Mouse (Mus musculus) heart, postnatal 25 days (tissue): ENCODE data around the gene Drd5. TPM values are rescaled to one million over a fixed set of nuclear protein-coding genes. Genes with fewer than 3 reads are reported as not detected.

Experiments
- DNase-seq: peaks from one replicate; pipeline ENCODE4 v3.0.0; 2022; ENCODE audit warnings: low spot score
- intact Hi-C: fragments of 180-260 bp; cut with DNase I; formaldehyde crosslinking; loops from one replicate; pipeline ENCODE4 v1.15.1; 2025
- total RNA-seq, 2 experiments: library from RNA; stranded (reverse); gene quantifications; 2 replicates each; pipeline ENCODE4 v1.2.3; 2021

Gene Drd5
- total RNA-seq, 2 experiments from 2014 or later, result not detected

DNA sequence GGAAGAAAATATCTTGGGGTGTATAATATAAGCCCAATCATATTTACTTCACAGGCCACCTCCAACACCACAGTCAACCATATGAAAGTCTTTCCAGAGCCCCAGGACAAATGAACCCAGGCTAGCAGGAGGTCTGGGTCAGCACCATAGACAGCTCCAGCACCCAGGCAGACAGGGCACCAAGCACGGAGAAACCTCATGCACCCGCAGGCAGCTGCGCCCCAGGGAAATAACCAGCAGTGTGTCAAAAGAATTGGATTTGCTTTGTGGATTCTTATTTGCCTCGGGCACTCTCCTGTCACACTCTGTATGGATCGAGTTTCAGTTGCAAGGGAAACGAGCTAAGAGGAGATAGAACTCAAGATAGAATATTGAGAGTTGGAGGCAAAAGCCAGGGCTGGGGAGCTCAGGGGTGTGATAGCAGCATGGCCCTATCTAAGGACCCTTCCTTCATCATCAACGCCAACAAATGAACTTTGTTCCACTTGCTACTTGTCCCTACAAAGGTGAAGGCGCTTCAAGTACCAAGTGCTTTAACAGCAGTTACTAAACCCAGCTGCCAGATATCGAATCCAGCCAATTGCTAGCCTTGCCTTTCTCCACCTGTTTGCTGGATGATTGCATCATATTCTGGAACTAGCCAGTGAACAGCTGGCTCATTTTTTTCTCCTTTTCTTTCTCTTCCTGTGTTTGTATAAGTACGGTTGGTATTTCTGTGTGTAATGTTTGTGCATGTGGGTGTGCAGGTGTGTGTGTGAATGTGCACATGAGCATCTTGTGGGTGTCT, 27.7 kb downstream of the Drd5 start:
- DNase-seq, result no peak

DNA sequence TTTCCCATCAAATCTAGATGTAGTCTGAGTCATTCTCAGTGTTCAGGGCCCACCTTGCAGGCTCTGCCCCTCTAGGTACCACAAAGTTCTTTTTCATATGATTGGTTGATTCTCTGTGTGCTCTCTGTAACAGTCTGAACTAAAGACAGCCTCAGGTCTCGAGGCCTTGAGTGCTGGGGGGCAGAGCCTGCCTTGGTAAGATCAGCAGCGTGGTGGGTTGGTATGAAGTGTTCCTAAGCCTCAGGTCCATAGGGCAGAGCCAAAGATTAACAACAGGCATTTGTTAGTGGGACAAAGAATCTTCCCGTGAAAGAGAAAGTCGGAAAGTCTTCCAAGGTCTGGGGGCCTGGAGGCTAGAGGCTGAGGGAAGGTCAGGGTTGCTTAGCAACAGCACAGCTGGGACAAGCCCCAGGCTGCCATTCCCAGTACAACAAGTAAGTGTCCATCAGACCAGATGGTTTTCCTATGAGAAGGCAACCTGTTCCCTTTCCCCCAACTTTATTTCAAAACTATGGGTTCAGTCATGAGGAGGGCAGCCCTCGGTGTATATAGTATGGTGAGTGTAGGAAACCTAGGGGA, 31.3 kb downstream of the Drd5 start:
- intact Hi-C loops, result no loop called here

More for the DNA sequence above, 27.7 kb downstream of the Drd5 start:
- intact Hi-C loops, result no loop called here

DNA sequence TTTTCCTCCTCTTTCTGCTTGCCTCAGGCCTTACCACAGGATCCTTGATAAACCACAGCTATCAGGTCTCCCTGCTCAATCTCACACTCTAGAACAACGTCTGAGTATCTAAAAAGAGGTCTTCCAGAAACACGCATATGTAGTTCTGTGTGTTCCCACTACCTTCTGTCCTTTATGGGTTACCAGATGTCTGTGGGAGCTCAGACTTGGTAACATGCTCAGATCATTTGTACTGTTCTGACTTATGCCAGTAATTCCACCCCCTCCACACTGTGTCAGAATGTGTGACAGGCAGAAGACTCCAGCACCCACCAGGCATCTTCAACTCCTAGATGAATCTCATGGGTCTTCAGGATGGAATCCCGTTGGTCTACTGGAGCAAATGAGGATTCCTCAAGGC, 37.8 kb downstream of the Drd5 start:
- DNase-seq, result no peak
- intact Hi-C loops, result no loop called here

More for the DNA sequence above, 31.3 kb downstream of the Drd5 start:
- DNase-seq, result no peak

DNA sequence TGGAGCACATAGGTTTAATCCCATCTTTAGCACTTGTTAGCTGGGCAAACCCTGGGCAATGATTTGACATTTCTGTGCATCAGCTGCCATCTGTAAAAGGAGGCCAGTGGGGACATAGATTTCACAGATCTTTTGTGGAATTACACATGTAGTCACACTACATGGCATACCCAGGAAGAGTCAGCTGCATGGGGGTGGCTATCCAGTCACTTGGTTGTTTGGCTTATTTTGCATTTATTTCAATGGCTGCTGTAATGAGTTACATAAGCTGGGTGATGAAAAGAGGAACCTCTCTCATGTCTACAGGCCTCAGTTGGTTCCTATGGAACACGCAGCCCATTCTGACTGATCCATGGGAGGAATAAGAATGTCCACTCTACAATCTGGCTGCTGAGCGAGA, 40.5 kb downstream of the Drd5 start:
- DNase-seq, result no peak
- intact Hi-C loops, result no loop called here

DNA sequence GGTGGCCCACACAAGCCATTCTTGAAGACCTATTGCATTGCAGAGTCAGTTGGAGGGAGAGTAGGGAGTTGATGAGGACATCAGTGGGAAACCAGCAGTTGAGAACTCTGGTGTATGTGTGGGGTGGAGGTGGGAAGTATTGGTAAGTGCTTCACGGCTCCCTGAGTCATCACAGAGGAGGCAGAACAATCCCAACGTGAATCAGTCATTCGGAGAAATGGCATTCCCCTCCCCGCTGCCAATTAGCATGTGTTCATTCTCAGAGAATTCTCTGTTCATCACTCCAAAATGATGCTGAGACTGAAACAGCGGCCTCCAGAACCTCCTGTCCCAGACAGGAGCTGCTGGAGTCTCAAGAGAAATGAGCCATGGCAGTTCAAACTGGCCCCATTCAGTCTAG, 45.2 kb downstream of the Drd5 start:
- DNase-seq, result no peak

DNA sequence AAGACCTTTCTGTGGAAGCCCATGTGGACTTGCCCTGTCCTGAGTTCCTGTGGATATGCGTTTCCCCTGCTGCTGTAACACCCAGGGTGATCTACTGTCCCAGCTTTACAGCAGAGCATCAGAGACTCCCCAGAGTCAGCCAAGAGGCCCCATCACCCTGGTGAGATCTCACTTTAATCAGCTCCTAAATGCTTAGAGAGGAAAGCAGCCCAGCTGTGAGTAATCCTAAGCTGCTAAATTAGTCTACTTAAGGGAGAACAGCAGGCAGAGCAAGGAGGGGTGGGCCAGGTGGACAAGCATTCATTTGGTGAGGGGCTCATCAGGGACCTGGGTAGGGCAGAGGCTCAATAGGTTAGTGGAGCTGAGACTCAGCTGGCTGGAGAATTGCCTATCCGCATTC, 46.4 kb downstream of the Drd5 start:
- intact Hi-C loops, result no loop called here
- DNase-seq, result no peak

More for the DNA sequence above, 45.2 kb downstream of the Drd5 start:
- intact Hi-C loops, result no loop called here

DNA sequence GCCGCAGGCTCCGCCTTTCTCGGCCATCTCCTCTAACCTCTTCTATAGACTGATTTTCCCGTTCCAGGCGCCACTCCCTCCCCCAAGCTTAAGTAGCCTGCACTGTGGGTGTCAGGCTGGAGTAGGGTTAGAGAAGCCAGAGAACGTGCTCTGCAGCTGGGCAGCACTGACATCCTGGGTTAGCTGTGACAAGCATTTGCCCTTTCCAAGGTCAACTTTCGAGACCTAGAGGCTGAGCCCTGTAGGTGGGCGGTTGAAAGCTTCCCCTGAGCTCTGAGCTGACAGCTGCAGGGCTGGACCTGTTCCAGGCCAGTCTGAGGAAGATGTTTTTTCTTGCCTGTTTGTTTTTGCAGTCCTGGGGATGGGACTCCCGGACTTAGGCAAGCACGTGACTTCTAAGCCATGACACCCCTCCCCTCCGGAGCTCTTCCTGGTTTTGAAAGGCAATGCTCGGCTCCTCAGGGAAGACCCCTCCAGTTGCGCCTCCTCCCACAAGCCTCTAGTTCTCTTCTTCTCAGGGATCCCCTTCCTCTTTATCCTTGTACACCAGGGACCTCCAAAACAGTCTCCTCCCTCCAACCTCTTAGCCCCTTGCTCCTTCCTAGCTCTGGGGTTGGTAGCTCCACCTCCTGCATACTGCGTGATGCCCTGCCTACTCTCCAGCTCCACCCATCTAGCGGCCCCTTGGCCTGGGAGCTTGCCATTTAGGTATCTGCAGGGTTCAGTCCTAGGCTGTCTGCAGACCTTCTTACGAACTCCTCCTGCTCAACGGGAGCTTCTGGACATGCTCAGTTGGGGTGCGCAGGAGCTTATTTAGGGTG, 47.7 kb downstream of the Drd5 start:
- intact Hi-C loops, result no loop called here
- DNase-seq, result peak; percentile 8

DNA sequence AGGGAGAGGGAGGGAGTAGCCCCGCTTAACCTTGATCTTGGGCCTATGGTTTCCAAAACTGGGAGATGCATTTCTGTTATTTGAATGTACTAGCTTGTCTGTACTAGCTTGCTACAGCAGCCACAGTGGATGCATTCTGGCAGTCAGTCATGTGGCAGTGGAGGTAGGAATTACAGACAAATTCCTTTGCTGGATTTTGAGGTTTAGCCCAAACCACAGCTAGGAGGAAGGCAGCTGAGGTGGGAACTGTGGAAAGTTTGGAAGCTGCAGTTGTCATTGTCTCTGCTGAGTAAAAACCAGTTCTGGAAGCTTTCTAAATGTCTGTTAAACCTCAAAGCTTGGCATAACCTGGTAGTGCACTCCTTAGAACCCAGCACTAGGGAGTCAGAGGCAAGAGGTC, 52.1 kb downstream of the Drd5 start:
- DNase-seq, result no peak
- intact Hi-C loops, result no loop called here

Other genes starting within 250 kb of the Drd5 start
- 1 to 10 TPM; 6.3 to 7.7 TPM for gene Nsg1, start 159.5 kb upstream of the Drd5 start, total RNA-seq
- 1 to 10 TPM; 3.7 to 4.0 TPM for gene Zbtb49, start 98.9 kb upstream of the Drd5 start, total RNA-seq
- gene Lyar, start 98.9 kb upstream of the Drd5 start, total RNA-seq, result 10 to 100 TPM; 14.4 to 15.8 TPM
- gene Tmem128, start 59.2 kb upstream of the Drd5 start, total RNA-seq, result 10 to 100 TPM; 12.5 to 14.3 TPM
- under 1 TPM; 0.36 to 0.78 TPM for gene Otop1, start 43.4 kb upstream of the Drd5 start, total RNA-seq
- 1 to 10 TPM; 1.1 to 1.6 TPM for gene Slc2a9, start 183.8 kb downstream of the Drd5 start, total RNA-seq
- gene Wdr1, start 243.9 kb downstream of the Drd5 start, total RNA-seq, result 100 to 1,000 TPM; 129 to 137 TPM